Mouse (Mus musculus) stomach, postnatal 0 days (tissue): ENCODE data around the gene Hoxd11. TPM values are rescaled to one million over a fixed set of nuclear protein-coding genes. Genes with fewer than 3 reads are reported as not detected.

Experiments used
- ATAC-seq: fragments of 200-750 bp; cut with Nextera tagmentation; 2 replicates; pipeline ENCODE4 v1.8.0; 2017; ENCODE audit not compliant: low FRiP score, low TSS enrichment
- DNase-seq: peaks from one replicate; pipeline ENCODE4 v3.0.0-alpha.2; 2016; ENCODE audit warnings: low spot score
- H3K27ac ChIP-seq: fragments of 300-500 bp; sonication (generic); replicated peaks from 2 replicates; pipeline ENCODE4 v1.5.1; 2014; ENCODE audit warnings: mild to moderate bottlenecking, control low read depth
- H3K27me3 ChIP-seq: fragments of 300-500 bp; sonication (generic); 2 replicates; pipeline ENCODE4 v1.6.1; 2014; ENCODE audit warnings: low read length; ENCODE audit not compliant: control insufficient read depth, insufficient read depth
- H3K36me3 ChIP-seq: fragments of 300-500 bp; sonication (generic); 2 replicates; pipeline ENCODE4 v1.6.1; 2014; ENCODE audit warnings: low read length, mixed read lengths; ENCODE audit not compliant: control insufficient read depth, insufficient read depth
- H3K4me1 ChIP-seq: fragments of 300-500 bp; sonication (generic); replicated peaks from 2 replicates; pipeline ENCODE4 v1.6.1; 2014; ENCODE audit warnings: antibody characterized with exemption; ENCODE audit not compliant: control insufficient read depth, insufficient read depth
- H3K4me2 ChIP-seq: fragments of 300-500 bp; sonication (generic); replicated peaks from 2 replicates; pipeline ENCODE4 v1.6.1; 2014; ENCODE audit warnings: low read depth, mild to moderate bottlenecking, control low read depth, moderate library complexity
- H3K4me3 ChIP-seq: fragments of 300-500 bp; sonication (generic); 2 replicates; pipeline ENCODE4 v1.5.1; 2014; ENCODE audit warnings: low read depth, low read length, control low read depth
- H3K9ac ChIP-seq: fragments of 300-500 bp; sonication (generic); 2 replicates; pipeline ENCODE4 v1.6.1; 2014; ENCODE audit warnings: mild to moderate bottlenecking, low read length, control low read depth, mixed read lengths
- H3K9me3 ChIP-seq: fragments of 300-500 bp; sonication (generic); 2 replicates; pipeline ENCODE4 v1.6.1; 2016; ENCODE audit warnings: low read length; ENCODE audit not compliant: control insufficient read depth
- CTCF ChIP-seq: IDR thresholded peaks from 2 replicates; pipeline ENCODE4 v1.5.1; 2016; ENCODE audit warnings: antibody characterized with exemption, low read depth, mild to moderate bottlenecking, moderate library complexity
- EP300 ChIP-seq: optimal IDR thresholded peaks from 2 replicates; pipeline ENCODE3; 2016; ENCODE audit warnings: antibody characterized with exemption
- WGBS: fragments of 180-500 bp; shearing (Covaris S2); extraction: QIAGEN DNeasy Blood & Tissue Kit; methylation state at CpG from one replicate; pipeline ENCODE4 v1.1.7; 2014; 5-methylcytosine and 5-hydroxymethylcytosine counted together
- polyA plus RNA-seq: library from polyadenylated mRNA; unstranded; fragments of >200 nt; fragmentation: Nextera tagmentation; extraction: Ambion mirVana; gene quantifications from 2 replicates; pipeline ENCODE4 v1.2.1, GENCODE M21; 2015

The Hoxd11 gene
- polyA plus RNA-seq, 1 experiment from 2014 or later = not detected

DNA sequence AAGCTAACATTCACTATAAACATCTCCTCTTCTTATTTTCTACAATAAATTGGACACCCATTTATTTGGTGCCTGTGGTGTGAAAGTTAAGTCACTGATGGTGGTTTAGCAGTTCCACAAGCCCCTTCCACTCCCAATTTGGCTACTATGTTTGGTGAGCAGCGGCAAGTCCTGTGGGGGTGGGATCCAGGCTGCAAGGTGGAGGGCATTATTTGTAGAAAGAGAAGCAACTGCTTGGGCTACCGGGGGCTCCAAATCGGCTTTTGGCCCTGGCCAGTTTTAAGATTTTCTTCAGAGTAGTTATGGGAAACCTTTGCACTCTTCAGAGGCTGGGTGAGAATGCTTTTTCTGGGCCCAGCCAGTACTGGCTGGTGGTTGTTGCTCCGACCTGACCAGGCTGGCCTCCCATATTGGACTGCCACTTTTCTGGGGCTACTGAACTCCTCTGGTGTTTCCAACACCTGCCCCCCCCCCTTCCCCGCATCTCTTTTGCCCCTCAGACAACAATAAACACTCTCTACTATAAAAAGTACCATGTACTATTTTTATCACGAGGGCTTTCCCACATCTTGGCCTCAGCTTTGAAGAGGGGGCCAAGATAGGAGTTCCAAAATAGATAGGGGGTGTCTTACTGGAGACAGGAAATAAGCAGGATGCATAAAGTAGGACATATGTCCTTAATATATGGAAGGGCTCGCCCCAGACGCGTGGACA, 52.6 kb downstream of the Hoxd11 start:
- peaks cover 24% of the 10 kb centered on the region for H3K27me3 ChIP-seq
- WGBS = 20% methylated on average over 9 of the region's 9 CpGs

DNA sequence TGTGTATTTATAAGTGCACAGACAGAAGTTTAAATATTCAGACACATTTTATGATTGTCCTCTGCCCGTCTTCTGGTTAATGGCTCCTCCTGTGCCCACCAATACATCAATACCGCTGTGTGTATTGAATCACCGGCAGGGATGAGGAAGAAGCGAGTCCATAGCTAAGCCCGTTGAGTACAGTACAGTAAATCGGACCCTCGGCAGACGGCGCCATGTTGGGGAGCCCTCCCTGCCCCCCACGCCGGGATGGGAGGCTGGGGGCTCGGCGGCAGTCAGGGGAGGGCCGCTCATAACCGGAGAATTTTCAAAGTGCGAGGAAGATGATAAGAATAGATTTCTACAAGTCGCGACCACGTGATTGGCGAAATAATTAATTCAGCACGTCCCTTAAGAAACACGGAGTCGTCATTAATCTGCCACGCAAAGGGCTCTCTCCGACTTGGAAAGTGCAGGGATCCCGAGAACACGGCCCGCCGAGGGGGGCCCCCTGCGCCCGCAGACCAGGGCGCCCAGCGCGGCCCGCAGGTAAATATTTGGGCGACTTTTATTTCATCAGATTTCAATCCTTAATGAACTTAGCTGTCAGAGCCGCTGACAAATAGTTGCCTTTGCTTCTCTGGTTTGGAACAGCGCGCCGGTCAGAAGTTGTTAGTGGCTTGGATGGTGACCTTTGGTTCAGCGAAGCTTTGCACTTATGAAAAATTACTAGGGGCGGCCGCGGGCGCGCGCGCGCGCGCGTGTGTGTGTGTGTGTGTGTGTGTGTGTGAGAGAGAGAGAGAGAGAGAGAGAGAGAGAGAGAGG, 53.4 kb downstream of the Hoxd11 start:
- no peak for DNase-seq

More for the DNA sequence above, 52.6 kb downstream of the Hoxd11 start:
- no peaks in the 10 kb centered on the region for H3K36me3 ChIP-seq
- H3K4me1 ChIP-seq = no peaks in the 10 kb centered on the region
- H3K9me3 ChIP-seq = no peaks in the 10 kb centered on the region
- no peak overlapping the region for H3K27ac ChIP-seq
- no peak overlapping the region for H3K4me3 ChIP-seq
- DNase-seq (no peak), ATAC-seq (no peak)
- no peak overlapping the region for H3K9ac ChIP-seq
- no peak for TF ChIP-seq CTCF
- TF ChIP-seq EP300 = no peak
- no peak overlapping the region for H3K4me2 ChIP-seq

DNA sequence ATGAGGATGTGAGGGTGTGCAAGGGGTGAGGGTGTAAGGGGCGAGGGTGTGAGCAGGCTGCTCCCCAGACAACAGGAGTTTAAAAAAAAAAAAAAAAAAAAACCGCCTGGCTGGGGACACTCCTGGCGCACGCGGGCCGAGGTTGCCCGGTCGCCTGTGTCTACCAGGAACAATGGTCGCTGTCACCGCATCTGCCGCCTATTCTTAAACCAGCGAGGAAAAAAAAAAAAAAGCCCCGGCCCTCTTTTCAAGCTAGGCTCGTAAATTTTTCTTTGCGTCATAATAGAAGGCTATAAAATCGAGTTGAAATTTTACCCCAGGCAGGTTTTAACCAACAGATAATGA, 53.9 kb downstream of the Hoxd11 start:
- no peaks in the 10 kb centered on the region for H3K4me1 ChIP-seq
- TF ChIP-seq EP300 (no peak), CTCF (no peak)
- H3K9me3 ChIP-seq = no peaks in the 10 kb centered on the region
- peaks cover 34% of the 10 kb centered on the region for H3K27me3 ChIP-seq
- no peaks in the 10 kb centered on the region for H3K36me3 ChIP-seq
- ATAC-seq (no peak), DNase-seq (no peak)
- no peak overlapping the region for H3K4me3 ChIP-seq
- WGBS = 5% methylated on average over 14 of the region's 16 CpGs
- H3K9ac ChIP-seq = no peak overlapping the region
- H3K4me2 ChIP-seq = no peak overlapping the region
- no peak overlapping the region for H3K27ac ChIP-seq

More for the DNA sequence above, 53.4 kb downstream of the Hoxd11 start:
- Histone ChIP-seq H3K27me3 (peaks cover 28% of the 10 kb centered on the region), H3K36me3 (no peaks in the 10 kb centered on the region), H3K4me1 (no peaks in the 10 kb centered on the region), H3K4me2 (peak overlapping the region; percentile 25), H3K4me3 (peak overlapping the region; percentile 19), H3K9ac (no peak overlapping the region), H3K9me3 (no peaks in the 10 kb centered on the region), H3K27ac (no peak overlapping the region)
- no peak for ATAC-seq
- 3% methylated on average over 52 of the region's 52 CpGs for WGBS
- TF ChIP-seq CTCF (no peak), EP300 (no peak)

DNA sequence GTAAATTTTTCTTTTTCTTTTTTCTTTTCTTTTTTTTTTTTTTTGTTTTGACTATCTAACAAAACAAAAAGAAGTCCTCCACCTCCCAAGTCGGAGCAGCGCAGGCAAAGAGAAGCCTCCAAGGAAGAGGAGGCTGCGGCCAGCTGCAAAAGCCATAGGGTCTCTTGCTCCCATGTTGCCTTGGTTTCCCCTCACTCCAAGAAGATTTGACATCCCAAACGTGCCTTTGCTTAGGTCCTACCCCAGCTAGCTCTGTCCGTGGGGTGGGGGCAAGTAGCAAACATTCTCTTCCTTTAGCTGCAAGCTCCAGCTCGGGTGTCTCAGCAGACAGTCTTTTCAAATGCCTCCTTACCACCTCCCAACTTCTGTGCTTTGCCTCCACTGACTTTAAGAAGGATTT, 54.4 kb downstream of the Hoxd11 start:
- H3K4me2 ChIP-seq = no peak overlapping the region
- no peak overlapping the region for H3K27ac ChIP-seq
- H3K4me1 ChIP-seq = no peaks in the 10 kb centered on the region
- H3K9me3 ChIP-seq = no peaks in the 10 kb centered on the region
- WGBS = 19% methylated on average over 6 of the region's 6 CpGs
- no peaks in the 10 kb centered on the region for H3K36me3 ChIP-seq
- no peak for TF ChIP-seq CTCF
- no peak for TF ChIP-seq EP300
- ATAC-seq (no peak), DNase-seq (no peak)
- no peak overlapping the region for H3K9ac ChIP-seq
- no peak overlapping the region for H3K4me3 ChIP-seq
- peaks cover 36% of the 10 kb centered on the region for H3K27me3 ChIP-seq

DNA sequence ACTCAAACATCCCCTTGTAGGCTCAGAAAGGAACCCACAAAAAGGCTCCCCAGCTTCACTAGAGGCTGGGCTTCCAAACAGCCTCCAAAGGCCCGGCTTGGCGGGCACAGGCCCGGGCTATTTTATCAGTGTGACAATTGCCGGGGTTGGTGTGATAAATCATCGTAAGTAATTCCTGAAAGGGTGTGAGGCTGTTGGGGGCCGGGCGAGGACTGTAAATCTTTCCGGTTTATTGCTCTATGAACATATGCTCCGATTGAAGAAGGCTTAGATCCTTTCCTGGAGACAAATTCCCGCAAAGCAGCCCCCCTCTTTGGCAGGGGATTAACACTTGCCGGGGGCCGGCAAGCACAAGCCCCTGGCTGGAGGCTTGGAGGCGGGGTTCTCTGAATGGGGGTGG, 55.1 kb downstream of the Hoxd11 start:
- H3K4me2 ChIP-seq = no peak overlapping the region

More for the DNA sequence above, 55.1 kb downstream of the Hoxd11 start:
- no peak overlapping the region for H3K4me3 ChIP-seq
- H3K27me3 ChIP-seq = peaks cover 41% of the 10 kb centered on the region
- H3K27ac ChIP-seq = no peak overlapping the region
- 12% methylated on average over 13 of the region's 13 CpGs for WGBS
- H3K36me3 ChIP-seq = no peaks in the 10 kb centered on the region
- TF ChIP-seq CTCF (no peak), EP300 (no peak)
- H3K9ac ChIP-seq = no peak overlapping the region
- H3K9me3 ChIP-seq = no peaks in the 10 kb centered on the region
- no peaks in the 10 kb centered on the region for H3K4me1 ChIP-seq
- ATAC-seq (no peak), DNase-seq (no peak)
